Mouse (Mus musculus): ENCODE measurements around the gene E2f6. TPM values are rescaled to one million over a fixed set of nuclear protein-coding genes. Genes with fewer than 3 reads are reported as not detected.
A peak's percentile ranks its signal among the peaks of the same experiment; 100 is the strongest.

Gene E2f6
- polyA plus RNA-seq, 1 experiment, result 40.1 TPM

GRCm38 (mm10) chr12:16817147-16817546 lies 6.4 kb downstream of the E2f6 start:
- no peak for TF ChIP-seq CTCF (IDR thresholded peaks at IDR 0.05; ENCODE audit: extremely low read depth, insufficient read depth, low read length)
- TF ChIP-seq POLR2A (IDR thresholded peaks at IDR 0.05; ENCODE audit: extremely low read depth, insufficient read depth, low read length), result no peak
- Histone ChIP-seq H3K4me3 (ENCODE audit: insufficient read depth, low read length) (no peak overlapping the region), H3K4me1 (ENCODE audit: control insufficient read depth, insufficient read depth, low read length) (no peaks in the 10 kb centered on the region; the same call in 1 of the 2 replicates), H3K27ac (ENCODE audit: insufficient read depth, low read length) (no peak overlapping the region)

- Histone ChIP-seq H3K4me3 (ENCODE audit: insufficient read depth, low read length) (no peak overlapping the region), H3K4me1 (ENCODE audit: control insufficient read depth, insufficient read depth, low read length) (no peaks in the 10 kb centered on the region), H3K27ac (ENCODE audit: insufficient read depth, low read length) (no peak overlapping the region)
- TF ChIP-seq CTCF (IDR thresholded peaks at IDR 0.05; ENCODE audit: extremely low read depth, insufficient read depth, low read length) (no peak), POLR2A (IDR thresholded peaks at IDR 0.05; ENCODE audit: extremely low read depth, insufficient read depth, low read length) (no peak)
Measured at GRCm38 (mm10) chr12:16818513-16818912, 7.8 kb downstream of the E2f6 start.

- Histone ChIP-seq H3K4me3 (ENCODE audit: insufficient read depth, low read length) (no peak overlapping the region), H3K27ac (ENCODE audit: insufficient read depth, low read length) (no peak overlapping the region), H3K4me1 (ENCODE audit: control insufficient read depth, insufficient read depth, low read length) (no peaks in the 10 kb centered on the region)
- TF ChIP-seq POLR2A (IDR thresholded peaks at IDR 0.05; ENCODE audit: extremely low read depth, insufficient read depth, low read length), result no peak
- TF ChIP-seq CTCF (IDR thresholded peaks at IDR 0.05; ENCODE audit: extremely low read depth, insufficient read depth, low read length), result no peak
Measured at GRCm38 (mm10) chr12:16820761-16821160, 10.0 kb downstream of the E2f6 start.

DNA sequence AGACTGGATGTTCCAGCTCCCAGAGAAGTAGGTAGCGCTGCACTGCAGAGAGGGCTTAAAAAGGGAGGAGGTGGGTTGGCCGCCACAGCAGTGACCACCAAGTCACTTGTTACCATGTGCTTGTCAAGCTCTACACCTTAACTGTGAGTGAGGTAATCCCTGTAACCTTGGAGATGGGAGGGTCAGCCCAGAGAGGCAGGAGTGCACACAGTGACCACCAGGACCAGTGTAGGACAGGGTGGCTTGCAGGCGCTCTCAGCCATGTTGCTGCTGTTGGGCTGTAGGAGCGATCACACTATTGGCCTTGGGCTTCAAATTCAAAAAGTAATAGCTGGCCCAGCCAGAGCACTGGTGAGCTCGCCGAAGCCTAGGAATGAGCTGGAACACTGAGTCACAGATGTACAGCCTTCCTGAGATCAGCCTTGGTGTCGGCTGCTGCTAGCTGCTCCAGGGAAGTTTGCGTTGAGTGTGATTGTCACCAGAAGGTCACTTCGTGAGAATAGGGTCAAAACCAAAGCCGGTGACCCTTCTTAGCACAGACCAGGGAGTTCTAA lies 11.5 kb downstream of the E2f6 start:
- TF ChIP-seq CTCF (IDR thresholded peaks at IDR 0.05; ENCODE audit: extremely low read depth, insufficient read depth, low read length), result no peak
- TF ChIP-seq POLR2A (IDR thresholded peaks at IDR 0.05; ENCODE audit: extremely low read depth, insufficient read depth, low read length), result no peak
- no peak overlapping the region for H3K27ac ChIP-seq (ENCODE audit: insufficient read depth, low read length)
- no peaks in the 10 kb centered on the region for H3K4me1 ChIP-seq (ENCODE audit: control insufficient read depth, insufficient read depth, low read length)
- H3K4me3 ChIP-seq (ENCODE audit: insufficient read depth, low read length), result no peak overlapping the region

DNA sequence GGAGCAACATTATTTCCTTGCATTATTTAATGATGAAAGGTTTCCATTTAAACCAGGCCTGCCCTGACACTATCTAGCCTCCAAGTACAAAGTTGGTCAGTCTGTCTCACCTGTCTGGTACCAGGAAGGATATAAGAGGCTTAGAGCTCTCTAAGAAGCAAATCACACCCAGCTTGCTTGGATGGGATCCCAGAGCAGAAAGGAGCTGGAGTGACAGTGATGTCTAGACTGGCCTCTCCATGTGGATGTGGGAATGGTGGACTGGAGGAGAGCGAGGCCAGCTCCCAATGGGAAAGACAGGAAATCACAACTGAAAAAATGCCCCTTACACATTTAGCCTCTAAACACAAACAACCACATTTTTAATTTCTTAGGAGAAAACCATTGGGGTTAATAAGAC lies 12.9 kb downstream of the E2f6 start:
- no peak for TF ChIP-seq POLR2A (IDR thresholded peaks at IDR 0.05; ENCODE audit: extremely low read depth, insufficient read depth, low read length)
- no peak for TF ChIP-seq CTCF (IDR thresholded peaks at IDR 0.05; ENCODE audit: extremely low read depth, insufficient read depth, low read length)
- Histone ChIP-seq H3K4me3 (ENCODE audit: insufficient read depth, low read length) (no peak overlapping the region), H3K4me1 (ENCODE audit: control insufficient read depth, insufficient read depth, low read length) (no peaks in the 10 kb centered on the region), H3K27ac (ENCODE audit: insufficient read depth, low read length) (no peak overlapping the region)

GRCm38 (mm10) chr12:16828505-16828904 lies 17.7 kb downstream of the E2f6 start:
- Histone ChIP-seq H3K4me1 (ENCODE audit: control insufficient read depth, insufficient read depth, low read length) (no peaks in the 10 kb centered on the region), H3K4me3 (ENCODE audit: insufficient read depth, low read length) (no peak overlapping the region), H3K27ac (ENCODE audit: insufficient read depth, low read length) (no peak overlapping the region)
- TF ChIP-seq POLR2A (IDR thresholded peaks at IDR 0.05; ENCODE audit: extremely low read depth, insufficient read depth, low read length) (no peak), CTCF (IDR thresholded peaks at IDR 0.05; ENCODE audit: extremely low read depth, insufficient read depth, low read length) (peak; percentile 37; the same call in 1 of the 2 replicates)

DNA sequence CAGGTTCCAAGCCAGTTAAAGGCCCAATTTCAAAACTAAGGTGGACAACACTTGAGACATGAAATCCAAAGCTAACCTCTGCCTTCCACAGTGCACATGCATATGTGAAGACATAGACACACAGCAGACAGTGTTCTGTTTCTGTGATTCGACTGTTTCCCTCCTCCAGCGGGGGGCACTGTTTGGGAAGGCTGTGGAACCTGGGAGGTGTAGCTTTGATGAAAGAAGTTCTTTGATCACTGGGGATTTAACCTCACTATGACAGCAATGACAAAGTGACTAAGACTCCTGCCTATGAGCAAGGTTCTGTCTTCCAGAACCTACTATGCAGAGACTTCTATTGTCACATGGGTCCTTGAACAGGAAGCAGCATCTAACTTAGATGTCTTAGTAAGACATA lies 19.0 kb downstream of the E2f6 start:
- TF ChIP-seq POLR2A (IDR thresholded peaks at IDR 0.05; ENCODE audit: extremely low read depth, insufficient read depth, low read length) (no peak), CTCF (IDR thresholded peaks at IDR 0.05; ENCODE audit: extremely low read depth, insufficient read depth, low read length) (peak; percentile 48)
- Histone ChIP-seq H3K27ac (ENCODE audit: insufficient read depth, low read length) (no peak overlapping the region), H3K4me1 (ENCODE audit: control insufficient read depth, insufficient read depth, low read length) (no peaks in the 10 kb centered on the region), H3K4me3 (ENCODE audit: insufficient read depth, low read length) (no peak overlapping the region)

- no peak overlapping the region for H3K4me3 ChIP-seq (ENCODE audit: insufficient read depth, low read length)
- TF ChIP-seq CTCF (IDR thresholded peaks at IDR 0.05; ENCODE audit: extremely low read depth, insufficient read depth, low read length) (no peak), POLR2A (IDR thresholded peaks at IDR 0.05; ENCODE audit: extremely low read depth, insufficient read depth, low read length) (no peak)
- H3K27ac ChIP-seq (ENCODE audit: insufficient read depth, low read length), result no peak overlapping the region
- peaks cover 1% of the 10 kb centered on the region; the same call in 1 of the 2 replicates for H3K4me1 ChIP-seq (ENCODE audit: control insufficient read depth, insufficient read depth, low read length)
Measured at GRCm38 (mm10) chr12:16831071-16831470, 20.3 kb downstream of the E2f6 start.

DNA sequence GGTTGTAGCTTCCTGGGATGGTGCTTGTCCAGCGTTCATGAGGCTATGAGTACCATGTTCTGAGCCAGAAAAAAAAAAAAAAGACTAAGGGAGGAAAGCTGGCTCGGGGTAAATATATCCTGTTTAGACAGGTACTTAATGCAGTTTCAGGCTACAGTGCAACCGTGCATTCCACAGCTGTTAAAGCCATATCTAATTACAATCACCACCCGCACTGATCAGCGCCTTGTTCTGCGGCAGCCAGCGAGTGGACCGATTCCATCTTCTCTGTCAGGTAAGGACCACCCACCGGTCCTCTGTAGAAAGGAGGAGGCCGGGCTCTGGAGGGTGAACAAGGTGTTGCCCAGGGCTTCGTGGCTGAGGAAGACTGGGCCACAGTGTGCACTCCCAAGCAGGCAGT lies 23.9 kb downstream of the E2f6 start:
- Histone ChIP-seq H3K4me1 (ENCODE audit: control insufficient read depth, insufficient read depth, low read length) (peaks cover 3% of the 10 kb centered on the region), H3K27ac (ENCODE audit: insufficient read depth, low read length) (no peak overlapping the region), H3K4me3 (ENCODE audit: insufficient read depth, low read length) (no peak overlapping the region)
- TF ChIP-seq POLR2A (IDR thresholded peaks at IDR 0.05; ENCODE audit: extremely low read depth, insufficient read depth, low read length) (no peak), CTCF (IDR thresholded peaks at IDR 0.05; ENCODE audit: extremely low read depth, insufficient read depth, low read length) (no peak)

DNA sequence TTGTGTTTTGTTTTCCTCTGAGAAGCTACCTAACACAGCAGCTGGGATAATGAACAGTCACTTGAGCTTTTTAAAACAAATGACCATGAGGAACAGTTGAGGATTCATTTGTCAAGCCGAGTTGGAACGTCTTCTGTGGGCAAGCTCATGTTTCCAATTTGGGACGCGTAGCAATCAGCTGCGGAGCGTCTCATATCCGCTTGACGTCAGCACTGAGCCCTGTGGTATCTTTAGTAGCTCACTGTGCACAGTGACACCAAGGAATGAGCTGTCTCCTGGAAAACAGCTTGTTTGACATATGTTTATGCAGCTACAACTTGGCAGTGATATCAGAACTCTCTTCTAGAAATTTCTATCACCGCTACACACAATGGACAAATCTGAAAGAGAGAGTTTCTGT lies 25.4 kb downstream of the E2f6 start:
- no peak overlapping the region for H3K4me3 ChIP-seq (ENCODE audit: insufficient read depth, low read length)
- TF ChIP-seq CTCF (IDR thresholded peaks at IDR 0.05; ENCODE audit: extremely low read depth, insufficient read depth, low read length), result 0 out of 2 replicates have a peak, but pooled peaks have one; percentile 14
- 0 out of 2 replicates have a peak, but pooled peaks have one; percentile 17 for TF ChIP-seq POLR2A (IDR thresholded peaks at IDR 0.05; ENCODE audit: extremely low read depth, insufficient read depth, low read length)
- peak overlapping the region; percentile 71; the same call in 1 of the 2 replicates for H3K27ac ChIP-seq (ENCODE audit: insufficient read depth, low read length)
- H3K4me1 ChIP-seq (ENCODE audit: control insufficient read depth, insufficient read depth, low read length), result peaks cover 3% of the 10 kb centered on the region

Measured in cortical plate, adult 2 months (tissue).